Mouse (Mus musculus): Measurements from ENCODE around the gene Egln2.

Egln2 gene

GRCm38 (mm10) chr7:27174896-27175295, 8.3 kb upstream of the Egln2 start:
- no peak for DNase-seq

- DNase-seq = peak in 1 of 2 experiments; percentile 25
These were observed 7.9 kb upstream of the Egln2 start for GRCm38 (mm10) chr7:27174496-27174895.

GRCm38 (mm10) chr7:27170981-27171380, 4.4 kb upstream of the Egln2 start:
- no peak for DNase-seq

- DNase-seq = no peak
These were observed 1.8 kb upstream of the Egln2 start for GRCm38 (mm10) chr7:27168371-27168770.

GRCm38 (mm10) chr7:27167475-27168094, 983 bp upstream of the Egln2 start:
- no peak for DNase-seq

- peak; percentile 91 to 94 for DNase-seq
These were observed 381 bp downstream of the Egln2 start for GRCm38 (mm10) chr7:27166229-27166613.

GRCm38 (mm10) chr7:27165696-27166095, 906 bp downstream of the Egln2 start:
- no peak for DNase-seq

GRCm38 (mm10) chr7:27165007-27165655, 1.5 kb downstream of the Egln2 start:
- no peak for DNase-seq

GRCm38 (mm10) chr7:27164112-27164947, 2.3 kb downstream of the Egln2 start:
- no peak for DNase-seq

- DNase-seq = no peak
These were observed 3.2 kb downstream of the Egln2 start for GRCm38 (mm10) chr7:27163450-27163805.

- no peak for DNase-seq
These were observed 3.7 kb downstream of the Egln2 start for GRCm38 (mm10) chr7:27162780-27163449.

- no peak for DNase-seq
These were observed 4.9 kb downstream of the Egln2 start for GRCm38 (mm10) chr7:27161744-27162143.

GRCm38 (mm10) chr7:27160921-27161320, 5.7 kb downstream of the Egln2 start:
- no peak for DNase-seq

- DNase-seq = peak; percentile 93
These were observed 6.7 kb downstream of the Egln2 start for GRCm38 (mm10) chr7:27159882-27160281.

- DNase-seq = no peak
These were observed 7.3 kb downstream of the Egln2 start for GRCm38 (mm10) chr7:27159256-27159655.

- no peak for DNase-seq
These were observed 8.4 kb downstream of the Egln2 start for GRCm38 (mm10) chr7:27158171-27158570.

GRCm38 (mm10) chr7:27156005-27156404, 10.6 kb downstream of the Egln2 start:
- no peak for DNase-seq

- peak; percentile 65 to 77 for DNase-seq
These were observed 13.3 kb downstream of the Egln2 start, which contains the start of gene Cyp2t4 for GRCm38 (mm10) chr7:27153205-27153764. Gene Cyp2t4 (plus strand): TSS chr7:27153714.

- no peak for DNase-seq
These were observed 30.1 kb downstream of the Egln2 start for GRCm38 (mm10) chr7:27136410-27136996.

- no peak for DNase-seq
These were observed 32.8 kb downstream of the Egln2 start for GRCm38 (mm10) chr7:27133757-27134156.

- peak; percentile 37 to 47 for DNase-seq
These were observed 33.4 kb downstream of the Egln2 start for GRCm38 (mm10) chr7:27133156-27133555.

- peak in 1 of 2 experiments; percentile 60 for DNase-seq
These were observed 34.0 kb downstream of the Egln2 start for GRCm38 (mm10) chr7:27132588-27132987.

All from lung, postnatal 4 days (tissue).